Mouse (Mus musculus) G1E (cell line): Measurements from ENCODE around the gene Maats1. TPM values are rescaled to one million over a fixed set of nuclear protein-coding genes. Genes with fewer than 3 reads are reported as not detected.

Experiments
- ATAC-seq: 2 replicates; pipeline ENCODE4 v1.8.0; 2016; ENCODE audit warnings: mild to moderate bottlenecking; ENCODE audit not compliant: insufficient number of reproducible peaks, poor library complexity, low FRiP score, severe bottlenecking; ENCODE audit errors: extremely low read depth
- DNase-seq: peaks from one replicate; pipeline ENCODE4 v3.0.0; 2012; ENCODE audit warnings: low spot score
- H3K27me3 ChIP-seq: 2 replicates; pipeline ENCODE4 v1.6.1; 2012; ENCODE audit warnings: mild to moderate bottlenecking, low read length, inconsistent platforms; ENCODE audit not compliant: insufficient read depth
- H3K36me3 ChIP-seq: replicated peaks from 2 replicates; pipeline ENCODE3; 2012; ENCODE audit warnings: mild to moderate bottlenecking, inconsistent platforms
- H3K4me1 ChIP-seq: 2 replicates; pipeline ENCODE4 v1.6.1; 2012; ENCODE audit warnings: low read depth, low read length, inconsistent platforms, mixed read lengths; ENCODE audit not compliant: insufficient read depth
- H3K4me3 ChIP-seq: 2 replicates; pipeline ENCODE4 v1.5.1; 2012; ENCODE audit warnings: low read depth, mild to moderate bottlenecking, inconsistent platforms, low read length, moderate library complexity, mixed read lengths
- H3K9me3 ChIP-seq: replicated peaks from 2 replicates; pipeline ENCODE4 v1.6.1; 2012; ENCODE audit warnings: inconsistent platforms
- CTCF ChIP-seq: IDR thresholded peaks from 2 replicates; pipeline ENCODE4 v1.5.1; 2012; ENCODE audit warnings: low read depth, low read length, inconsistent platforms, mixed read lengths
- GATA1 ChIP-seq: IDR thresholded peaks from 2 replicates; pipeline ENCODE4 v1.6.1; 2012; ENCODE audit warnings: borderline replicate concordance, low read length, inconsistent platforms, mixed read lengths
- GATA2 ChIP-seq: IDR thresholded peaks from 2 replicates; pipeline ENCODE4 v1.6.1; 2012; ENCODE audit warnings: low read depth, low read length, inconsistent platforms, borderline replicate concordance
- POLR2AphosphoS5 ChIP-seq: IDR thresholded peaks from 2 replicates; pipeline ENCODE4 v1.6.1; 2012; ENCODE audit warnings: low read depth, low read length, inconsistent platforms; ENCODE audit not compliant: insufficient replicate concordance
- TAL1 ChIP-seq: conservative IDR thresholded peaks from 2 replicates; pipeline ENCODE4 v1.6.1; 2012; ENCODE audit warnings: low read depth, low read length, inconsistent platforms, mixed read lengths
- polyA plus RNA-seq: library from polyadenylated mRNA; stranded (reverse); fragments of >175 nt; gene quantifications from 2 replicates; pipeline ENCODE4 v1.2.3, GENCODE M21; 2012
- total RNA-seq, 2 experiments: library from RNA; stranded (forward) in 1 of 2; stranded (reverse) in 1 of 2; fragments of 200-1000 nt in 1 of 2; fragments of >200 nt in 1 of 2; fragmentation: Nextera tagmentation in 1 of 2; gene quantifications; 2 replicates each; pipeline ENCODE4 v1.2.3; 2014 to 2017

Gene Maats1
- total and polyA plus RNA-seq, 3 experiments: 0.11 TPM; not detected in 2

GRCm38 (mm10) chr16:38272483-38272882, 69.5 kb downstream of the Maats1 start:
- ATAC-seq: no peak
- no peaks in the 10 kb centered on the region for H3K36me3 ChIP-seq
- no peak overlapping the region for H3K4me3 ChIP-seq
- no peak for DNase-seq
- peaks cover 22% of the 10 kb centered on the region for H3K27me3 ChIP-seq
- H3K9me3 ChIP-seq: no peaks in the 10 kb centered on the region
- no peaks in the 10 kb centered on the region for H3K4me1 ChIP-seq
- TF ChIP-seq GATA2 (no peak), CTCF (no peak), POLR2AphosphoS5 (no peak), TAL1 (no peak), GATA1 (no peak)

GRCm38 (mm10) chr16:38271601-38272000, 70.3 kb downstream of the Maats1 start:
- no peak overlapping the region for H3K4me3 ChIP-seq
- no peak for ATAC-seq
- no peaks in the 10 kb centered on the region for H3K36me3 ChIP-seq
- no peaks in the 10 kb centered on the region for H3K9me3 ChIP-seq
- no peak for DNase-seq
- no peaks in the 10 kb centered on the region for H3K4me1 ChIP-seq
- TF ChIP-seq GATA2: no peak
- TF ChIP-seq POLR2AphosphoS5: no peak
- TF ChIP-seq TAL1: no peak
- peaks cover 17% of the 10 kb centered on the region for H3K27me3 ChIP-seq

- ATAC-seq (no peak), DNase-seq (no peak)
- no peak for TF ChIP-seq GATA1
- TF ChIP-seq POLR2AphosphoS5: no peak
- no peak for TF ChIP-seq GATA2
- Histone ChIP-seq H3K4me3 (no peak overlapping the region), H3K4me1 (no peaks in the 10 kb centered on the region), H3K27me3 (peaks cover 24% of the 10 kb centered on the region), H3K9me3 (no peaks in the 10 kb centered on the region), H3K36me3 (no peaks in the 10 kb centered on the region)
Measured at GRCm38 (mm10) chr16:38255927-38256326, 86.0 kb downstream of the Maats1 start.

- no peak for ATAC-seq
- no peak for DNase-seq
- TF ChIP-seq CTCF (no peak), TAL1 (no peak), GATA1 (no peak), POLR2AphosphoS5 (no peak), GATA2 (no peak)
- Histone ChIP-seq H3K36me3 (no peaks in the 10 kb centered on the region), H3K9me3 (no peaks in the 10 kb centered on the region), H3K4me1 (no peaks in the 10 kb centered on the region), H3K27me3 (peaks cover 22% of the 10 kb centered on the region), H3K4me3 (no peak overlapping the region)
Measured at GRCm38 (mm10) chr16:38255107-38255506, 86.8 kb downstream of the Maats1 start.

- H3K27me3 ChIP-seq: peaks cover 27% of the 10 kb centered on the region
- no peak for DNase-seq
- no peak overlapping the region for H3K4me3 ChIP-seq
- TF ChIP-seq TAL1: no peak
- TF ChIP-seq POLR2AphosphoS5: no peak
- no peak for TF ChIP-seq GATA1
- TF ChIP-seq CTCF: no peak
- TF ChIP-seq GATA2: no peak
- no peak for ATAC-seq
- H3K9me3 ChIP-seq: no peaks in the 10 kb centered on the region
- no peaks in the 10 kb centered on the region for H3K36me3 ChIP-seq
- H3K4me1 ChIP-seq: 0 out of 2 replicates have a peak, but pooled peaks cover 2% of the 10 kb centered on the region
Measured at GRCm38 (mm10) chr16:38254001-38254400, 87.9 kb downstream of the Maats1 start.

- Histone ChIP-seq H3K4me3 (no peak overlapping the region), H3K4me1 (0 out of 2 replicates have a peak, but pooled peaks cover 2% of the 10 kb centered on the region), H3K9me3 (no peaks in the 10 kb centered on the region), H3K27me3 (peaks cover 21% of the 10 kb centered on the region), H3K36me3 (peaks cover under 1% of the 10 kb centered on the region)
- no peak for ATAC-seq
- no peak for DNase-seq
- no peak for TF ChIP-seq GATA2
- TF ChIP-seq GATA1: no peak
- TF ChIP-seq TAL1: no peak
- TF ChIP-seq POLR2AphosphoS5: no peak
- no peak for TF ChIP-seq CTCF
Measured at GRCm38 (mm10) chr16:38250467-38250866, 91.5 kb downstream of the Maats1 start.

GRCm38 (mm10) chr16:38248331-38248961, 93.5 kb downstream of the Maats1 start:
- Histone ChIP-seq H3K27me3 (peaks cover 13% of the 10 kb centered on the region), H3K9me3 (no peaks in the 10 kb centered on the region), H3K36me3 (peaks cover 8% of the 10 kb centered on the region), H3K4me1 (0 out of 2 replicates have a peak, but pooled peaks cover 2% of the 10 kb centered on the region), H3K4me3 (no peak overlapping the region)
- ATAC-seq (no peak), DNase-seq (no peak)
- TF ChIP-seq TAL1 (no peak), POLR2AphosphoS5 (no peak), CTCF (no peak), GATA1 (no peak), GATA2 (no peak)

Other genes with a start within 250 kb of the Maats1 start
- not detected in 2 replicates for gene Nr1i2, start 47.3 kb downstream of the Maats1 start, total RNA-seq (2014; fragmentation: Nextera tagmentation)
- not detected in 2 replicates for gene Nr1i2, start 47.3 kb downstream of the Maats1 start, total RNA-seq (2017)
- not detected in 2 replicates for gene Nr1i2, start 47.3 kb downstream of the Maats1 start, polyA plus RNA-seq
- 210 and 232 TPM in 2 replicates for gene Cox17, start 4.8 kb upstream of the Maats1 start, total RNA-seq (2014; fragmentation: Nextera tagmentation)
- gene Cox17, start 4.8 kb upstream of the Maats1 start, total RNA-seq (2017): 836 and 871 TPM in 2 replicates
- gene Cox17, start 4.8 kb upstream of the Maats1 start, polyA plus RNA-seq: 163 and 234 TPM in 2 replicates
- 4.7 TPM in 1 of 2 replicates, not detected in the other for gene Gm21987, start 4.9 kb upstream of the Maats1 start, total RNA-seq (2014; fragmentation: Nextera tagmentation)
- gene Gm21987, start 4.9 kb upstream of the Maats1 start, total RNA-seq (2017): not detected in 2 replicates
- gene Gm21987, start 4.9 kb upstream of the Maats1 start, polyA plus RNA-seq: 1,146 and 1,190 TPM in 2 replicates
- 22.7 and 25.7 TPM in 2 replicates for gene Popdc2, start 20.1 kb upstream of the Maats1 start, total RNA-seq (2014; fragmentation: Nextera tagmentation)
- gene Popdc2, start 20.1 kb upstream of the Maats1 start, total RNA-seq (2017): 2.8 and 4.3 TPM in 2 replicates
- 5.0 and 5.4 TPM in 2 replicates for gene Popdc2, start 20.1 kb upstream of the Maats1 start, polyA plus RNA-seq
- gene Pla1a, start 91.0 kb upstream of the Maats1 start, total RNA-seq (2014; fragmentation: Nextera tagmentation): 1.7 TPM in 1 of 2 replicates, not detected in the other
- gene Pla1a, start 91.0 kb upstream of the Maats1 start, total RNA-seq (2017): 0.16 TPM in 1 of 2 replicates, not detected in the other
- gene Pla1a, start 91.0 kb upstream of the Maats1 start, polyA plus RNA-seq: not detected in 2 replicates
- 56.4 and 60.6 TPM in 2 replicates for gene Adprh, start 110.6 kb upstream of the Maats1 start, total RNA-seq (2014; fragmentation: Nextera tagmentation)
- gene Adprh, start 110.6 kb upstream of the Maats1 start, total RNA-seq (2017): 26.4 and 28.4 TPM in 2 replicates
- 355 and 468 TPM in 2 replicates for gene Adprh, start 110.6 kb upstream of the Maats1 start, polyA plus RNA-seq
- gene Cd80, start 113.4 kb upstream of the Maats1 start, total RNA-seq (2014; fragmentation: Nextera tagmentation): 62.1 and 77.0 TPM in 2 replicates
- gene Cd80, start 113.4 kb upstream of the Maats1 start, total RNA-seq (2017): 4.9 and 5.3 TPM in 2 replicates
- gene Cd80, start 113.4 kb upstream of the Maats1 start, polyA plus RNA-seq: 2.2 and 3.0 TPM in 2 replicates
- 36.7 and 38.7 TPM in 2 replicates for gene Timmdc1, start 180.5 kb upstream of the Maats1 start, total RNA-seq (2014; fragmentation: Nextera tagmentation)
- gene Timmdc1, start 180.5 kb upstream of the Maats1 start, total RNA-seq (2017): 27.0 and 28.6 TPM in 2 replicates
- 25.9 and 28.3 TPM in 2 replicates for gene Timmdc1, start 180.5 kb upstream of the Maats1 start, polyA plus RNA-seq
- gene Poglut1, start 208.1 kb upstream of the Maats1 start, total RNA-seq (2014; fragmentation: Nextera tagmentation): 74.7 and 79.0 TPM in 2 replicates
- 26.1 and 35.0 TPM in 2 replicates for gene Poglut1, start 208.1 kb upstream of the Maats1 start, total RNA-seq (2017)
- 8.8 and 10.0 TPM in 2 replicates for gene Poglut1, start 208.1 kb upstream of the Maats1 start, polyA plus RNA-seq
- gene Tmem39a, start 216.6 kb upstream of the Maats1 start, total RNA-seq (2014; fragmentation: Nextera tagmentation): 148 and 206 TPM in 2 replicates
- 53.5 and 62.1 TPM in 2 replicates for gene Tmem39a, start 216.6 kb upstream of the Maats1 start, total RNA-seq (2017)
- 10.7 and 17.3 TPM in 2 replicates for gene Tmem39a, start 216.6 kb upstream of the Maats1 start, polyA plus RNA-seq